Mouse (Mus musculus): ENCODE results near the gene Elf1. TPM values are rescaled to one million over a fixed set of nuclear protein-coding genes. Genes with fewer than 3 reads are reported as not detected.

The Elf1 gene
- 100 to 1,000 TPM; 162 to 192 TPM for polyA plus RNA-seq (2017; shearing (Covaris generic))

GRCm38 (mm10) chr14:79480624-79481338 lies at the start of gene Elf1:
Gene Elf1 (plus strand): TSS chr14:79481194.

GRCm38 (mm10) chr14:79451681-79452590 lies 29.1 kb upstream of the Elf1 start, which contains the start of gene Kbtbd6:
Gene Kbtbd6 (plus strand): TSS chr14:79451835.

GRCm38 (mm10) chr14:79481339-79482151 lies 551 bp downstream of the Elf1 start, which contains the start of gene Wbp4:
Gene Wbp4 (minus strand): TSS chr14:79481520.

GRCm38 (mm10) chr14:79587139-79587851 lies 106.3 kb downstream of the Elf1 start, which contains the start of gene Sugt1:
Gene Sugt1 (plus strand): TSS chr14:79587691.

Other genes starting within 250 kb of the Elf1 start
- under 1 TPM; 0.76 to 0.87 TPM for gene Zfp957, start 233.8 kb upstream of the Elf1 start, polyA plus RNA-seq (2017; shearing (Covaris generic))
- gene Rgcc, start 179.5 kb upstream of the Elf1 start, polyA plus RNA-seq (2017; shearing (Covaris generic)): 10 to 100 TPM; 29.4 to 59.5 TPM
- gene Naa16, start 90.4 kb upstream of the Elf1 start, polyA plus RNA-seq (2017; shearing (Covaris generic)): 10 to 100 TPM; 68.4 to 71.1 TPM
- gene Mtrf1, start 83.4 kb upstream of the Elf1 start, polyA plus RNA-seq (2017; shearing (Covaris generic)): 1 to 10 TPM; 2.2 to 5.5 TPM
- gene Kbtbd7, start 54.7 kb upstream of the Elf1 start, polyA plus RNA-seq (2017; shearing (Covaris generic)): 1 to 10 TPM; 3.7 to 5.7 TPM
- gene Kbtbd6, start 29.4 kb upstream of the Elf1 start, polyA plus RNA-seq (2017; shearing (Covaris generic)): 1 to 10 TPM in 1 of 2 experiments, under 1 TPM in 1; 0.16 to 1.1 TPM
- 10 to 100 TPM; 47.8 to 60.4 TPM for gene Wbp4, start 326 bp downstream of the Elf1 start, polyA plus RNA-seq (2017; shearing (Covaris generic))
- 100 to 1,000 TPM; 114 to 126 TPM for gene Sugt1, start 106.5 kb downstream of the Elf1 start, polyA plus RNA-seq (2017; shearing (Covaris generic))
- gene Cnmd, start 181.0 kb downstream of the Elf1 start, polyA plus RNA-seq (2017; shearing (Covaris generic)): under 1 TPM in 1 of 2 experiments, not detected in 1; 0.26 TPM